Mouse (Mus musculus) heart, postnatal 10 days (tissue): ENCODE measurements around the gene Babam2. TPM values are rescaled to one million over a fixed set of nuclear protein-coding genes. Genes with fewer than 3 reads are reported as not detected.

Experiments used
- DNase-seq, 2 experiments: peaks; one replicate each; pipeline ENCODE4 v3.0.0; 2021
- intact Hi-C: fragments of 180-260 bp; cut with DNase I; formaldehyde crosslinking; loops from one replicate; pipeline ENCODE4 v1.15.1; 2025
- total RNA-seq, 2 experiments: library from RNA; stranded (reverse); gene quantifications; 2 replicates each; pipeline ENCODE4 v1.2.3; 2021

Babam2 gene
- total RNA-seq, 2 experiments from 2014 or later, result 36.3 to 39.8 TPM

DNA sequence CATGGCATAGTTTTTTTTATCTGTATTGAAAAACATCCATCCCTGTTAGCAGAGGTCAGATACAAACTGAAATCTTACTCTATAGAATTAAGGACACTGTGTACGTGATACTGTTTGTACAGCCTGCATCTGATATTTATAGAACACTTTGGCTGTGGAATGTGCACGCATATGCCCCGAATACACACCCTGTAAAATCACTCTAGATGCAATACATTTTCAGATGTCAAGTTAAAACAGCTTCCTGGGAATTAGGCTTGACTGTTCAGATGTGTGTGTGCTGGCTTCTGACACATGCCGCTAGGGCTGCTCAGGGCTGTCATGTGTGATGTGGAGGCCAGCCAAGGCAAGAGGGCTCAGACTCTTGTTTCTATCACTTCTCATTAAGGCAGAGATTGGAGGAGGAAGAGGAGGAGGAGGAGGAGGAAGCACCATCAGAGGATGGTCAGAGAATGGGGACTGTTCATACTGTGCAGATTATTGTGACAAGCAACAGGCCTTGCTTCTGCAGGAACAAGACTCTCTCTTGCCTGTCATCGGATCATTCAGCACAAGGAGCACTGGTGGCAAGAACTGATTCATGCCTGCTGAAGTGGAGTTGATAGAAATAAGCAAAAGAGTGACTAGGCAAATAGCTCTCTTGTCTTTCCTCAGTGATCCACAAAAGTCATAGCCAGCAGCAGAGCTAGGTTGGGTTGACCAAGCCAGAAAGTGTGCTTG lies 368.7 kb downstream of the Babam2 start:
- no peak for DNase-seq
- intact Hi-C loops, result loop anchor here (5.0 kb wide), 1 partner anchor 66 kb away; no protein-coding TSS in a partner anchor

DNA sequence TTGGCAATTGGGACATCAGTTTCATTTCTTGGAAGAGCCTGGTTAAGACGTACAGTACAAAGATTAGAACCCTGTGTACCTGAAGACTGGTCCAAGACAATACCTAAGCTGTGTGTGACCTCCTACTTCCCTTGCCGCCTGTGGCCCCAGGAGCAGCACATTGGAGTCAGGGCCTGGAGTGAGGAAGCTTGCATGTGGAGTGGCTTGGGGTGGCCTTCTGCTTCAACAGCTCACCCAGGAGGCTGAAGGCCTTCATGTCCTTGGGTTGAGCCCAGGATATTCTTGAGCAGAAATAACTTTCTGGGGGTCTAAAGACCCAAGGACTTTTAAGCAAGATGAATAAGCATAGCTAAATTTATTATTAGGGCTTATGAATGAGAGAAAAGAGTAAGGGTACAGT lies 369.4 kb downstream of the Babam2 start:
- DNase-seq, result no peak
- intact Hi-C loops, result loop anchor here (5.0 kb wide), 1 partner anchor 65 kb away; no protein-coding TSS in a partner anchor

DNA sequence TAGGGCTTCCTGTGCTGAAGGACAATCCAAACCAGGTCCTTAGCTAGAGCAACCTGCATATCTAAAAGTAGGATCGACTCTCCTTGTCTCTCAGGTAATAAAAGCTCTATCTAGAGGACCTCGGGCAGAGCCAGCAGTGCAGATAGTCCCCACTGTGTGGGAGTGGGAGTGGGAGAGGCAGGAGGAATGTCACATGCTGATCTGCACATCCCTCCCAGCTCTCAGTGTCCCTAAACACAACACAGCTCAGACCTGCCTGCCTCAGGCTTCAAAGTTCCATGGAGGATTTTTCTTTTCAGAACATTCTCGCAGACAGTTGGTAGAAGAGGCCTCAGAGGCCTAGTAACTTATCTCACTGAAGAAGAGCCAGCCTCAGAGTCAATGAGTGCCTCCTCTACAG lies 371.1 kb downstream of the Babam2 start:
- intact Hi-C loops, result loop anchor here (5.0 kb wide), 1 partner anchor 64 kb away; no protein-coding TSS in a partner anchor
- no peak for DNase-seq

DNA sequence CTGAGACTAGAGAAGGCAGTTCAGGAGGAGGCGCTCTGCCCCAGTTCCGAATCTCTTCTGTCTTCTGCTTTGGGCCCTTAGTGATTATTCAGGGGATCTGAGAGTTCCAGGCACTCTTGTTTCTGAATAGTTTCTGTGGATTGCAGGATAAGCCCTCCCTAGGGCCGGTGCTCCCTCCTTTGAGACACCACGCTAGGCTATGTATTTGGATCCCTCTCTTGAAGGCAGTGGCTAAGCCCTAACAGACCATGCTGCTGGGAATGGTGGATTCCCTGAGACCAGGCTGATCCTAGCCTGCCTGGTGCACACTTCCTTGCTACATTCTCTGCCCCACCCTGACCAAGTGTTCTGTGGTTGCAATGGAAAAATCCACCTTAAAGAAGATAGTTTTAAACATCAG lies 371.6 kb downstream of the Babam2 start:
- DNase-seq, result no peak
- intact Hi-C loops, result loop anchor here (5.0 kb wide), 1 partner anchor 63 kb away; no protein-coding TSS in a partner anchor

DNA sequence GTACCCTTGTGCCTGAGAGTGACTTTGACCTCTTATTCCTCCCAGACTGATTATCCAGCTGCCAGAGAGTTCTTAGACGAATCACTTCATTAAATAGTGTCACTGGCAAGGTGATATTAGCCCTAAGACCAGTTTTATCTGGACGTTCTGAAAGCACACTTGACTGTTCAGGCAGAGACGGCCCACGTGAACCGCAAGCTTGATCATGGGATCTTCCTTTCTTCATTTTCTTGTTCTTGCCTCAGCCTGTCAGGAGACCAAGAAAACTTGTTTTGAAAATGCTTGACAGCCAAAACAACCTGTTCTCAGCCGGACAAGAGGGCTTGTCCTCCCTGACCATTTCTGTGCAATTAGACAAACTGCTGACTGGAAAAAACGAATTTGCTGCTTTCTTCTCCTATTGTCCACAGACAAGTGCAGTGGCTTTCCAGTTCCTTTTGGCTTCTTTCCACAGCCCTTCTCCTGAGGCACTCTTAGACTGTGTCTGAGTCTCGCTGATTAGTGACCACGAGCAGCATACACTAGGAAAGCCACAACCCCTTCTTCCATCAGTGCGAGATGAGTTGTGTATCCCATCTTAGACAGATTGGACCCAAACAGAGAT lies 372.2 kb downstream of the Babam2 start:
- DNase-seq, result peak; percentile 35 to 37
- intact Hi-C loops, result loop anchor here (5.0 kb wide), 1 partner anchor 63 kb away; no protein-coding TSS in a partner anchor

DNA sequence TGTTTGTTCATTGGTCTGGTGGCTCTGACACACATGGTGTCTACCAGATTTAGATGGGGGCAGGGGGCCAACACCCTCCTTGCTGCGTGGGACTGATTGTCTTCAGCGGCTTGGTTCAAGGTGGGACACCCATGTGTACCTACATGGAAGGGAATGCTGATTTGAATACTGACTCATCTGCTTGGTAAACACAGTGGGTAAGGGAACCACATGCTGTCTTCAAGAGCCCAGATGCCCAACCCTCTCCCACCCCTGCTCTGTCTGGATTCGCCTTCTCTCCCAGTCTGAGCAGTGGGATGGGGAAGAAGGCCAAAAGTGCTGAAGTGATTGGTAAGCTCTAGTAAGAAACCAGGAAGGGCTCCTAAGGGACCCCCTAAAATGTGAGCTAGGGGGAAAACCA lies 373.3 kb downstream of the Babam2 start:
- intact Hi-C loops, result no loop called here
- no peak for DNase-seq

DNA sequence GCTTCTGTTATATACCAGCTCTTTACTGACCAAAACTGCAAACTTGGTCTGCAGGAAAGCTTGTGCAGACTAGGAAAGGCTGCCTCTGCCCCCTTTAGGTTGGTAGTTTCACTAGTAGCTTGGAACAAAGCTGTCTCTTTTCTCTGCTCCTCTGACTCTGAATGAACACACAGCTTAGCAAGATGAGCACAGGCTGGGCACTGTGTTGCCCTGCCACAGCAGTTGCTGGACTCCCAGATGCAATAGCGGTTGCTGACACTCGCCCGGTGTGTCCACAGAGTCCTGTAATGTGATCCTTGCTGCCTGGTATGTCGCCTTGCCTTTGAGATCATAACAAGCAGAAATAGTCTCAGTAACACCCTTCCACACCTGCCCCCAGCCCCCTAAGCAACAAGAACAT lies 373.8 kb downstream of the Babam2 start:
- DNase-seq, result no peak
- intact Hi-C loops, result no loop called here

DNA sequence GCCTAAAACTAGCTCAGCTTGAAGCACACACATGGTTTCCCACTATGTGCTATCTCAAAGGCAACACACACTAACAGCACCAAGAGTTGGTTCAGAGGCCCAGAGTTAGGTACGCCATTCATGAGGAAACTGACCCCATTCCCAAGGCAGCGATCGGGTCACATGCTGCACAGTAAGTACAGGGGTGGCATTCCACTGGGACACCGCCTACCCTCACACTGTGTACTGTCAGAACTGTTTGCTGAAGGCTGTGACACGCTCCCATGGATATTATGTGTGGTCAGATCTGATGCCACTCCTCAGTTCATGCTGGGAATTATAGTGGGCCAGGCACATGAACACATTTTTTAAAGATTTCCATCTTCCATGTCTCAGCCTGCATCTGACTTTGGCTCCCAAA lies 374.3 kb downstream of the Babam2 start:
- DNase-seq, result no peak
- intact Hi-C loops, result no loop called here

DNA sequence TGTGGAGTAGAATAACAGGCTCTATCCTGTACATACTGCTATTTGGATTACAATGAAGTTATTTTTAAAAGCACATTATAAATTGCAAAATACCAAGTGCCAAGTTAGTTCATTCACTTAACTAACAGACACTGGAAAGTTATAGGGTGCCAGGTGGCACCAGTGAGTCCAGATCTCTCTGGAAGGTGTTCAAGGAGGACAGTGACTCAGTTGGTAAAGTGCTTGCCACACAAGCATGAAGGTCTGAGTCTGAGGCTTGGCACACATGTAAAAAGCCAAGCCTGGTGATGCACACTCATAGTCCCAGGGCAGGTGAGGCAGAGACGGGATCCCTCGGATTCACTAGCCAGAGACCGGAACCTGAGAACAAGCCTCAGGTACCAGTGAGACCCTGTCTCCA lies 375.4 kb downstream of the Babam2 start:
- intact Hi-C loops, result no loop called here
- no peak for DNase-seq

DNA sequence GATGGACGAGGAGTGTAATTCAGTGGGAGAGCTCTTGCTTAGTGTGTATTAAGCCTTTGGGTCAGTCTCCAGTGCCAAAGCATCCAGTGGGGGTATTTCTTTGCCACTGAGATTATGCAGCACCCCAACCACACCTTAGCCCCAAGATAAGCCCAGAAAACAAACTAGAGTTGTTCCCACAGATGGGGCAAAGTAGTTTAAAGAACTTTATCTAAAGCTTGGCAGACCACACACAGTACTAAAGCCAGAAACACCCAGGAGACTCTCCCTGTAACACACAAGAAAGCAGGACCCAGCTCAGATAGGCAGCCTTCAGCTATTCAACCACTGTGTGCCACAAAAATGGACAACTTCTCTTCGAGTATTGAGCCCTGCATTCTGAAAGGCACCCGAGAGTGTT lies 376.6 kb downstream of the Babam2 start:
- intact Hi-C loops, result no loop called here
- DNase-seq, result no peak

DNA sequence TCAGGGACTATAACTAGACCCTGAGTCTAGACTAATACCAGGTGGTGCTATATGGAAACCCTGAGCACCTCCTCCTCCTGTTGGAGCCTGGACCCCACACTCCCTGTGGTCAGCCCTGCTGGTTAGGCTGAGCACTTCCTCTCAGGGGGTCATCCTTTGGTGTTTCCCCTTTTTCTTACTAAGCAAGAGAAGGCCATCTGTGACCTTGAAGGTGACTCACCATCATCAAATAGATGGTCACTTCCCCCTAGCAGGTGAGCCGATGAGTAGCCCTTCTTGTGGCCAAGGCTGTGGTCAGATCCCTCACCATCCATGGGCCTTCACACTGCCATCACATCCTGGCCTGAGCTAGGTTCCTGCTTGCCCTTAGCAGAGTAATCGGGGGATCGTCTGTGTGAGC lies 379.7 kb downstream of the Babam2 start:
- intact Hi-C loops, result no loop called here
- DNase-seq, result no peak

DNA sequence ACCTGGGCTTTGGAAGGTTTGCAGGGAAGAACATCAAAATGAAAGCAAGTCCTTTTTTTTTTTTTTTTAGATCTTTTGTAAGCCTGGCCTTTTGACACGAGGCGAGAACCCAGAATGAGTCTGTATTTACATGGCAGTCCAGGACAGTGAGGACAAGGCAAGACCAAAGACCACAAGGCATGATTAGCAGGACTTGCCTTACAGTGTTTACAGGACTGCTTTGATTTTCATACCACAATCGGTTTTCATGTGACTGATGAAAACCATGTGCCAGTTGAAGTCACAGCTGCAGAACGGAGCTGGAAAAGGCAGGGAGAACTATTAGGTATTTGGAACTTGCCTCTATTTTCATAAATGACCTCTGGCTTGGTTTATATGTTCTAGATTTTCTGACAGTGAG lies 381.5 kb downstream of the Babam2 start:
- intact Hi-C loops, result no loop called here
- no peak for DNase-seq

DNA sequence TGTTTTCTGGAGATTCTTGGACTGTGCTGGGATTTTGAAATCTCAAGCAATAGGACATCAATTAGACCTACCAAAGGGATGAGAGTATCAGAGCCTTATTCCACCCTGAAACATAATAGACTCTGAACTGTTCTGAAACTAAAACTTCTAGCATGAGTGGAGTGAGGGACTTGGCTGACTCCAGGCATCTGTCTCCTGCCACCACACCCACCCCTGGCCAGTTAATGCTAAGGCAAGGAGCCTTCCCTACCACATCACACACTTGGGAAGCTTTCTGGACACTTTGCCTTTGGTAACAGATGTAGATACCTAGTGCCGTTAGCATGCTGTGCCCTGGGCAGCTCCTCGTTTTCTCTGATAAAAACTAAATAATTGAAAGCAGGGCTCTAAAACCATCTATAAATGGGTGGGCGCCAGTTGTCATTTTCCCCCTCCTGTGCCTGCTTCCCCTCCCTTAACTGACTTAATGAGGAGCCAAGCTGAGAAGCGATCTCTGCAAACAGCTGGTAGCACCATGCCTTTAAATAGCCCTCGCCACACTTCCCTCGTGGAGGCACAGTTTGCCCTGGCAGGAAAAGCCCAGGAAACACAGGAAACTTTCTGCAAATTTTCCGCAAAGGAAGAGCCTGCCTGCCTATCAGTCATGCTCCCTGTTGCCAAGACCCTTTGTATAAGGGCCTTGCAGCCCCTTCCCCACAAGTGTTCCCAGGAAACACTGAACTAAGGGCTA lies 383.2 kb downstream of the Babam2 start:
- intact Hi-C loops, result no loop called here
- DNase-seq, result no peak

DNA sequence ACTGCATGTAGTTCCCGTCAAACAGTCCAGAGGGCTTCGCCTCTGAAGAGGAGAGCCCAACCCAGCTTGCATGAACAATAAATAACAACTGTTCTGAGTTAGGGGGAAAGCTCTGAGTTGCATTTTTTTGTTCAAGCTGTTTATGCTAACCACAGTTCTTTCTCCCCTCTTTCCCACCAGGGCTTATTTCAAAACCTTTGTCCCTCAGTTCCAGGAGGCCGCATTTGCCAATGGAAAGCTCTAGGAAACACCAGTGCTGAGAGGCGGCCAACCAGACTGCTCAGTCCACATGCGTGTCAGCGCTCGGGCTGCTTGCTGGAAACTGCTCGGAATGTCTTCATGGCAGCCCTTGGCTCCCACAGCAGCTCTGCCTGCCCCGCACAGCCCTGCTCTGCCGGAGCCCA lies 386.9 kb downstream of the Babam2 start:
- intact Hi-C loops, result no loop called here
- no peak for DNase-seq

DNA sequence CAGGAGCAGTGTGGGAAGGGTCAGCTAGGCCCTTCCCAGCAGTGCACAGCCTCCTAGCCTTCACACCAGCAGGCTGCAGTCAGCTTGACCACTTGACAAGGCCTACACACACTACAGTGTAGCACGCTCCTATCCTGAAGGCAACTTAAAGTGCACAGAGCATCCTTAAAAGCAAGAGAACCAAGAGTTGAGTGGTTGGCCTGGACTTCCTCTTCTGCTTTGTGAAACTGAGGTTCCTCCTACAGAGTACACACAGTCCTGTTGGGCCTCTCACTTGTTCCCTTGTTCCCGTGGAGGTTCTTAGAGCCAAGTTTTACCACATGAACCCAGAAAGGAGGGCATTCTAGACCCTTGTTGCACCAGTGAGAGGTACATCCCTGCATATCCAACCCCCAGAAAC lies 388.1 kb downstream of the Babam2 start:
- no peak for DNase-seq
- intact Hi-C loops, result no loop called here

DNA sequence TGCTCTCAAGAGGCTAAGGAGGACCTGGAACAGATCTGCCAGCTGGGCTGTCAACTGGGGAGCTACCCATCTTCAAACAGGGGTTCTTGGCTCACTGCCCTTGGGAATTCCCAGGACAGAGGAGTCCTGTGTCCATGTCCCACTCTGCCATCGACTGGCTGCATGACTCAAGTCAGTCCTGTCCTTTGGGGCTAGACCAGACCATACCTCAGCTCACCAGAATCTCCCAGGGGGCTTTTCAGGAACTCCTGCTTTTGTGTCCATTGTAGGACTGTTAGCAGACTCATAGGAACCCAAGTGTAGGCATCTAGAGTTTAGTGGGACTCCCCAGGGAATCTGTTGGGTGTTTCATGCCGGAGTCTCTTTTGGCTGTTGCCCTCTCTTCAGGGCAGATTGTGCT lies 388.5 kb downstream of the Babam2 start:
- DNase-seq, result no peak
- intact Hi-C loops, result no loop called here

DNA sequence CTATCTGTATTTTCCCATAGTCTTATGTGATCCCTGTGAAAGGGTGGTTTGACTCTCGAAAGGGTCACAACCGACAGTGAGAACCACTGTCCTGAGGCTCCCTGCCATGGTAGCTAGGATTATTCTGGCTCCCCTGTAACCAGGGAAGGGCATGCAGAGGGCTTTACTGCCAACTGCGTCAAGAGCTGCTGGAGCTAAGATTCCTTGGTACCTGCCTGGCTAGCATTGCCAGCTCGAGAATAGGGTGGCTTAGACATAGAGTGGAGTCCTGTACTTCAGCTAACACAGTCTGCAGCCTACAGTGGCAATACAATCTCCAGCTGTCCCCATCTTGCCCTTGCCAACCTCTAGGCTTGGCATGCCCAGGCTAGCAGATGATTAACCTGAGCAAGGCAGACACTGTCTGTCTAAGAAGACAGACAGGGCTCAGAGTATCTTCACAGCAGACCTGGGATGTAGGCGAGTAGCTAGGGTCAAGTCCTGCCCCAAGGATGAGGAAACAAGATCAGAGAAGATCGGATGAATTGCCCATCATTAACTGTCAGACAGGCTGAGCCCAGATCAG lies 389.1 kb downstream of the Babam2 start:
- no peak for DNase-seq
- intact Hi-C loops, result no loop called here

DNA sequence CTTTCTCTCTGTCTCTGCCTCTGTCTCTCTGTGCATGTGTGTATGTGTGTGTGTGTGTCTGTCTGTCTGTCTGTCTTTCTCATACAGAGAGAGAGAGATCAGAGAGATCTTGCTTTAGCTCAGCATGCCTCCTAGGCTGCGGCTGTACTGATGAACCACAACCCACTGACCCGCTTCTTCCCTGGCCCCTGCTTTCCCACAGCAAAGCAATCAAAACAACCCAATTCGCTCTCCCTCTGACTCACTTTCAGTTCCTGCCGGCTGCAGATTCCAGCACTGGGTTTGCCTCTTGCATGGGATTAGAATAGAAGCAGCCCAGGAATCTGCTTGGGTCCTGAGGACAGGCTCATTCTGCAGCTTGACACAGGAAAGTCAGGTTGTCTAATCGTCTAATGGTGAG lies 392.0 kb downstream of the Babam2 start:
- DNase-seq, result no peak
- intact Hi-C loops, result no loop called here

DNA sequence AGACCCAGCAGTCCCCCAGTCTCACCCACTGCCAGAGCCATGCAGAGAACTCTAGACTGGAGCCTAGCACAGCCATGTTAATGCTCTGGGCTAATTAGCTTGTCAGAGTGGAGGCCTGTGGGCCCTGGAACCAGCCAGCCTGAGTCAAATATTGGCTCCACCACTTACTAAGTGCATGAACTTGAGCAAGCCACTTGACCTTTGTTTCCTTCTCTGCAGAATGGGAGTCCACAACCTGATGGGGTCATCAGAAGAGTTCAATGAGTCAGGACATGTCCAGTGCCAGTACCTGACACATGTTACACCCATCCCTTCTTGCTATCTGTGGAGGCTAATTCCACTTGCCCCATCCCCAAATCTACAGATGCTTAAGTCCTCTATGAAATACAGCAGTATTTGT lies 394.8 kb downstream of the Babam2 start:
- no peak for DNase-seq
- intact Hi-C loops, result no loop called here

DNA sequence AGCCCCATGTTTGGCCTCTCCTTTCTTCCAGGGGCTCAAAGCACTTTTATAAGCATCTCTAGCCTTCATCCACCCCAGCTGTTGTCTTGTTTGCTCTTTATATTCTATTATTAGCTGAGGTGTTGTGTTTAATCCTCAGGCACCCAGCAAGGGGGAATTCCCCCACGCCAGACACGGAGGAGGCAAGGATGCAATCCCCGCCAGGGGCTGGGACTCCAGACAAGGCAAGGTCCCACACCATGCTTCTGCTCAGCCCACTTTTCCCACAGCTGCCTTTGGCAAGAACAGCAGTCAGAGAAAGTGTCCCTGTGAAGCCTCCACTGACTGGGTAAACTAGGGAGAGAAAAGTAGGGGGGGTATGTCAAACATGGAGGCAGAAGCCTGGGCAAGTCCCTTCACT lies 401.2 kb downstream of the Babam2 start:
- intact Hi-C loops, result no loop called here
- DNase-seq, result no peak

DNA sequence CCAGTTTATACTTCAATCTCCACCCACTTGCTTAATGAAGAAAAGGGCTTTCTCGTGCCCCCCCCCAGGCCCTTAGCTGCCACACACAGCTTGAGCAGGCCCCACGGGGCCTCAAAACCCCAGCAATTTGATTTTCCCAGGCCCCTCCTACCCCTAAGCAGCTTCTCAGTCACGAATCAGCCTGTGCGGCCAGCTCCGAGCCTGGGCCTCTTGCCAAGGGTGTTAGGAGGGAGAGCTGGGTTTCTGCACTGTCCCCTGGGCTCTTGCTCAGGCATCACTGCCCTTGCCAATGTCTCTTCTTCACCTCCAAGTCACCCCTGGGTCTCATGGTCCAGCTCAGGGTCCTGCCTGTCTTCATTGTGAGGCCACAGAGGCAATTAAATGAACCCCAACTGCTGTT lies 405.0 kb downstream of the Babam2 start:
- intact Hi-C loops, result no loop called here
- peak; percentile 81 to 84 for DNase-seq
